Comparison of ENCODE assay signal across 12 mouse cellular contexts in genomic region chr10:70640075-70640737, GRCm38 (mm10). TPM values are rescaled to one million over a fixed set of nuclear protein-coding genes. Genes with fewer than 3 reads are reported as not detected.
DNase-seq lines count a peak whose midpoint lies in the region; ATAC-seq and TF ChIP-seq lines count a peak whose summit lies in the region.
"Had no signal": no experiment of that assay in that cellular context is flagged by ENCODE, and none has a peak within 500 bp of the region (broad histone marks: within the 10 kb centered on the region; RNA-seq: fewer than 3 reads in every experiment).

No protein-coding gene starts in this region.

- no peak for DNase-seq in ES-E14 (ENCODE audit: low read depth, low spot score)
- DNase-seq in brain, adult 2 months (ENCODE audit: low read depth, low spot score), result peak; percentile 20
- DNase-seq in left cerebral cortex, adult 9 months (ENCODE audit: low spot score in 2 of 2), result no peak
- no peak for DNase-seq in gastrocnemius, postnatal 36 days
- no peak for DNase-seq in spleen, postnatal 10 days (ENCODE audit: low spot score in 2 of 2)
- DNase-seq: adrenal gland, adult 2 months; cerebellum, adult 2 months; heart, adult 11 months; right cerebral cortex, postnatal 4 days had no signal

- H3K9me3 ChIP-seq in ES-E14 (ENCODE audit: control insufficient read depth, insufficient read depth, low read depth, low read length), result no peaks in the 10 kb centered on the region
- no peaks in the 10 kb centered on the region for H3K9me3 ChIP-seq in hindbrain, embryonic 12.5 days (replicated peaks)
- no peaks in the 10 kb centered on the region for H3K9me3 ChIP-seq in midbrain, embryonic 13.5 days
- H3K9me3 ChIP-seq: lung, embryonic 15.5 days had no signal

- H3K36me3 ChIP-seq in ES-E14 (ENCODE audit: control insufficient read depth, insufficient read depth, low read length, poor library complexity, severe bottlenecking), result no peaks in the 10 kb centered on the region
- H3K36me3 ChIP-seq in hindbrain, embryonic 12.5 days, result no peaks in the 10 kb centered on the region
- no peaks in the 10 kb centered on the region for H3K36me3 ChIP-seq in midbrain, embryonic 13.5 days
- H3K36me3 ChIP-seq: lung, embryonic 15.5 days had no signal

- intact Hi-C loops in gastrocnemius, postnatal 36 days (cut with DNase I), result no loop called here

- H3K4me1 ChIP-seq in ES-E14 (ENCODE audit: control insufficient read depth in 2 of 2, insufficient read depth in 2 of 2, low read length in 2 of 2, poor library complexity in 1 of 2), result no peaks in the 10 kb centered on the region
- peaks cover 16% of the 10 kb centered on the region; the same call in 1 of the 2 replicates for H3K4me1 ChIP-seq in hindbrain, embryonic 12.5 days
- peaks cover 18% of the 10 kb centered on the region; the same call in 1 of the 2 replicates for H3K4me1 ChIP-seq in midbrain, embryonic 13.5 days (replicated peaks)
- H3K4me1 ChIP-seq: lung, embryonic 15.5 days had no signal

- H3K9ac ChIP-seq in ES-E14 (ENCODE audit: insufficient read depth, low read depth, low read length, poor library complexity, severe bottlenecking), result no peak overlapping the region
- H3K9ac ChIP-seq in hindbrain, embryonic 12.5 days, result no peak overlapping the region
- no peak overlapping the region for H3K9ac ChIP-seq in midbrain, embryonic 13.5 days (replicated peaks)
- H3K9ac ChIP-seq: lung, embryonic 15.5 days had no signal

- no peak overlapping the region for H3K4me3 ChIP-seq in ES-E14 (ENCODE audit: insufficient read depth in 1 of 2, low read depth in 1 of 2, low read length in 2 of 2, poor library complexity in 1 of 2, severe bottlenecking in 1 of 2)
- H3K4me3 ChIP-seq in hindbrain, embryonic 12.5 days, result no peak overlapping the region
- no peak overlapping the region for H3K4me3 ChIP-seq in midbrain, embryonic 13.5 days (replicated peaks)
- H3K4me3 ChIP-seq: lung, embryonic 15.5 days had no signal

- no peak overlapping the region for H3K27ac ChIP-seq in ES-E14 (ENCODE audit: insufficient read depth, low read depth, low read length, poor library complexity, severe bottlenecking)
- peak overlapping the region; percentile 74 for H3K27ac ChIP-seq in hindbrain, embryonic 12.5 days
- peak overlapping the region; percentile 21; the same call in 1 of the 2 replicates for H3K27ac ChIP-seq in midbrain, embryonic 13.5 days
- H3K27ac ChIP-seq: lung, embryonic 15.5 days had no signal

- H3K27me3 ChIP-seq in hindbrain, embryonic 12.5 days, result no peaks in the 10 kb centered on the region
- H3K27me3 ChIP-seq in midbrain, embryonic 13.5 days, result no peaks in the 10 kb centered on the region
- H3K27me3 ChIP-seq: lung, embryonic 15.5 days had no signal

- peak overlapping the region; percentile 19; the same call in 1 of the 2 replicates for H3K4me2 ChIP-seq in hindbrain, embryonic 12.5 days (replicated peaks)
- H3K4me2 ChIP-seq in midbrain, embryonic 13.5 days (replicated peaks), result no peak overlapping the region
- H3K4me2 ChIP-seq: lung, embryonic 15.5 days had no signal

- ATAC-seq in hindbrain, embryonic 12.5 days (ENCODE audit: low FRiP score), result peak; percentile 66
- ATAC-seq in midbrain, embryonic 13.5 days, result peak; percentile 74; the same call in 1 of the 2 replicates

- WGBS in hindbrain, embryonic 12.5 days, result 32% methylated on average over 17 of the region's 17 CpGs
- WGBS in midbrain, embryonic 13.5 days, result 42% methylated on average over 17 of the region's 17 CpGs

- in situ Hi-C loops in ES-E14 (cut with MboI; ENCODE audit: low sequenced_read_pairs in 2 of 2, unreplicated experiment in 2 of 2), result no loop called here

TF ChIP-seq in ES-E14, 5 proteins besides CTCF, POLR2A, EP300 and RAD21:
- no peak for TF ChIP-seq ZNF384 (IDR thresholded peaks at IDR 0.05; ENCODE audit: low read depth, low read length)
- TF ChIP-seq ZC3H11A (IDR thresholded peaks at IDR 0.05; ENCODE audit: borderline replicate concordance, low read depth, low read length), result no peak
- TF ChIP-seq HCFC1 (IDR thresholded peaks at IDR 0.05; ENCODE audit: borderline replicate concordance, insufficient read depth, low read length), result no peak
- no peak for TF ChIP-seq CHD2 (IDR thresholded peaks at IDR 0.05; ENCODE audit: low read depth, low read length)
- TF ChIP-seq MAFK (IDR thresholded peaks at IDR 0.05; ENCODE audit: insufficient read depth, low read depth, low read length), result peak; percentile 60; the same call in 1 of the 2 replicates

RNA-seq across cellular contexts. Expression of gene Phyhipl, which starts 15.6 kb away (rescaled TPM):
- 1.5 and 3.0 TPM in 2 replicates for total RNA-seq in ES-E14 (2012; rRNA removed)
- polyA plus RNA-seq in hindbrain, embryonic 12.5 days (2016; fragmentation: Nextera tagmentation; extraction: Ambion mirVana), result 131 and 135 TPM in 2 replicates
- polyA plus RNA-seq in midbrain, embryonic 13.5 days (2015; fragmentation: Nextera tagmentation; extraction: Ambion mirVana), result 162 and 174 TPM in 2 replicates
- total RNA-seq in gastrocnemius, postnatal 36 days (2021), result not detected
